Mouse (Mus musculus): Measurements from ENCODE around the gene Luc7l3.

Gene Luc7l3

GRCm38 (mm10) chr11:94338347-94338746 lies 16.6 kb upstream of the Luc7l3 start:
- DNase-seq (ENCODE audit: low spot score in 2 of 2), result no peak

- no peak for DNase-seq (ENCODE audit: low spot score in 2 of 2)
Observed at GRCm38 (mm10) chr11:94336551-94336950, 14.8 kb upstream of the Luc7l3 start.

GRCm38 (mm10) chr11:94334386-94334968 lies 12.7 kb upstream of the Luc7l3 start:
- no peak for DNase-seq (ENCODE audit: low spot score in 2 of 2)

- no peak for DNase-seq (ENCODE audit: low spot score in 2 of 2)
Observed at GRCm38 (mm10) chr11:94332726-94333125, 10.9 kb upstream of the Luc7l3 start.

GRCm38 (mm10) chr11:94330211-94330610 lies 8.4 kb upstream of the Luc7l3 start:
- no peak for DNase-seq (ENCODE audit: low spot score in 2 of 2)

- DNase-seq (ENCODE audit: low spot score in 2 of 2), result peak in 1 of 2 experiments; percentile 56
Observed at GRCm38 (mm10) chr11:94329270-94329891, 7.6 kb upstream of the Luc7l3 start.

GRCm38 (mm10) chr11:94328644-94329025 lies 6.8 kb upstream of the Luc7l3 start:
- DNase-seq (ENCODE audit: low spot score in 2 of 2), result no peak

- DNase-seq (ENCODE audit: low spot score in 2 of 2), result peak; percentile 96 to 97
Observed at GRCm38 (mm10) chr11:94327693-94328643, 6.2 kb upstream of the Luc7l3 start, which contains the start of gene Ankrd40. Gene Ankrd40 (plus strand): TSS chr11:94328001.

- peak; percentile 21 to 42 for DNase-seq (ENCODE audit: low spot score in 2 of 2)
Observed at GRCm38 (mm10) chr11:94326961-94327411, 5.2 kb upstream of the Luc7l3 start.

- no peak for DNase-seq (ENCODE audit: low spot score in 2 of 2)
Observed at GRCm38 (mm10) chr11:94324618-94325017, 2.8 kb upstream of the Luc7l3 start.

- DNase-seq (ENCODE audit: low spot score in 2 of 2), result no peak
Observed at GRCm38 (mm10) chr11:94323271-94323925, 1.6 kb upstream of the Luc7l3 start.

- no peak for DNase-seq (ENCODE audit: low spot score in 2 of 2)
Observed at GRCm38 (mm10) chr11:94322636-94323035, 848 bp upstream of the Luc7l3 start.

GRCm38 (mm10) chr11:94320969-94321930 lies 538 bp downstream of the Luc7l3 start:
- no peak for DNase-seq (ENCODE audit: low spot score in 2 of 2)

- DNase-seq (ENCODE audit: low spot score in 2 of 2), result no peak
Observed at GRCm38 (mm10) chr11:94318056-94318455, 3.7 kb downstream of the Luc7l3 start.

- no peak for DNase-seq (ENCODE audit: low spot score in 2 of 2)
Observed at GRCm38 (mm10) chr11:94317515-94317914, 4.3 kb downstream of the Luc7l3 start.

GRCm38 (mm10) chr11:94317014-94317413 lies 4.8 kb downstream of the Luc7l3 start:
- no peak for DNase-seq (ENCODE audit: low spot score in 2 of 2)

GRCm38 (mm10) chr11:94316528-94316927 lies 5.3 kb downstream of the Luc7l3 start:
- no peak for DNase-seq (ENCODE audit: low spot score in 2 of 2)

GRCm38 (mm10) chr11:94315308-94315707 lies 6.5 kb downstream of the Luc7l3 start:
- DNase-seq (ENCODE audit: low spot score in 2 of 2), result no peak

- DNase-seq (ENCODE audit: low spot score in 2 of 2), result no peak
Observed at GRCm38 (mm10) chr11:94314098-94314652, 7.6 kb downstream of the Luc7l3 start.

- no peak for DNase-seq (ENCODE audit: low spot score in 2 of 2)
Observed at GRCm38 (mm10) chr11:94312733-94313132, 9.1 kb downstream of the Luc7l3 start.

Data from heart, adult 9 months (tissue).